Mouse (Mus musculus): ENCODE results near the gene Gm28036. TPM values are rescaled to one million over a fixed set of nuclear protein-coding genes. Genes with fewer than 3 reads are reported as not detected.

Gene Gm28036
- 19.7 and 20.1 TPM in 2 replicates for polyA plus RNA-seq (2014; fragmentation: Nextera tagmentation; extraction: Ambion mirVana)

- no peak within 1 kb of the TSS for H3K27ac ChIP-seq (ENCODE audit: low read depth, low read length)
- 95% methylated on average over 5 of the region's 5 CpGs for WGBS
- ATAC-seq (ENCODE audit: low FRiP score) (no peak), DNase-seq (ENCODE audit: low spot score) (no peak)
- no peaks in the 10 kb centered on the region for H3K9me3 ChIP-seq (ENCODE audit: control insufficient read depth, low read length)
- H3K27me3 ChIP-seq (ENCODE audit: control insufficient read depth, insufficient read depth, low read length): no peaks in the 10 kb centered on the region
- H3K36me3 ChIP-seq (ENCODE audit: control insufficient read depth, insufficient read depth, low read length): peaks cover 5% of the 10 kb centered on the region; the same call in 1 of the 2 replicates
- no peaks in the 10 kb centered on the region for H3K4me1 ChIP-seq (replicated peaks; ENCODE audit: control insufficient read depth, insufficient read depth, low read length)
- H3K9ac ChIP-seq (ENCODE audit: low read depth, low read length): no peak within 1 kb of the TSS
- no peak within 1 kb of the TSS for H3K4me3 ChIP-seq (ENCODE audit: low read depth, low read length)
- H3K4me2 ChIP-seq (replicated peaks; ENCODE audit: low read depth, low read length): no peak within 1 kb of the TSS
Observed at GRCm38 (mm10) chr2:156126992-156127391, at the start of gene Gm28036. TSS of gene Gm28036 (minus strand) at chr2:156127092.

GRCm38 (mm10) chr2:156166557-156166956 lies 39.7 kb upstream of the Gm28036 start:
- peaks cover 10% of the 10 kb centered on the region for H3K36me3 ChIP-seq (ENCODE audit: control insufficient read depth, insufficient read depth, low read length)
- ATAC-seq (ENCODE audit: low FRiP score): no peak
- H3K9me3 ChIP-seq (ENCODE audit: control insufficient read depth, low read length): no peaks in the 10 kb centered on the region
- no peaks in the 10 kb centered on the region for H3K4me1 ChIP-seq (replicated peaks; ENCODE audit: control insufficient read depth, insufficient read depth, low read length)
- 96% methylated on average over 5 of the region's 5 CpGs for WGBS
- H3K4me3 ChIP-seq (ENCODE audit: low read depth, low read length): no peak overlapping the region
- no peak for DNase-seq (ENCODE audit: low spot score)
- H3K27ac ChIP-seq (ENCODE audit: low read depth, low read length): no peak overlapping the region
- H3K27me3 ChIP-seq (ENCODE audit: control insufficient read depth, insufficient read depth, low read length): no peaks in the 10 kb centered on the region
- H3K4me2 ChIP-seq (replicated peaks; ENCODE audit: low read depth, low read length): no peak overlapping the region
- H3K9ac ChIP-seq (ENCODE audit: low read depth, low read length): no peak overlapping the region

GRCm38 (mm10) chr2:156165478-156165877 lies 38.6 kb upstream of the Gm28036 start:
- no peaks in the 10 kb centered on the region for H3K27me3 ChIP-seq (ENCODE audit: control insufficient read depth, insufficient read depth, low read length)
- DNase-seq (ENCODE audit: low spot score) (no peak), ATAC-seq (ENCODE audit: low FRiP score) (no peak)
- H3K27ac ChIP-seq (ENCODE audit: low read depth, low read length): no peak overlapping the region
- no peaks in the 10 kb centered on the region for H3K4me1 ChIP-seq (replicated peaks; ENCODE audit: control insufficient read depth, insufficient read depth, low read length)
- H3K9ac ChIP-seq (ENCODE audit: low read depth, low read length): no peak overlapping the region
- peaks cover 10% of the 10 kb centered on the region for H3K36me3 ChIP-seq (ENCODE audit: control insufficient read depth, insufficient read depth, low read length)
- no peak overlapping the region for H3K4me3 ChIP-seq (ENCODE audit: low read depth, low read length)
- H3K4me2 ChIP-seq (replicated peaks; ENCODE audit: low read depth, low read length): no peak overlapping the region
- no peaks in the 10 kb centered on the region for H3K9me3 ChIP-seq (ENCODE audit: control insufficient read depth, low read length)
- WGBS: 100% methylated on average over 1 of the region's 1 CpGs

- H3K4me2 ChIP-seq (replicated peaks; ENCODE audit: low read depth, low read length): no peak overlapping the region
- no peak for ATAC-seq (ENCODE audit: low FRiP score)
- no peaks in the 10 kb centered on the region for H3K9me3 ChIP-seq (ENCODE audit: control insufficient read depth, low read length)
- 0 out of 2 replicates have a peak, but pooled peaks cover 4% of the 10 kb centered on the region for H3K36me3 ChIP-seq (ENCODE audit: control insufficient read depth, insufficient read depth, low read length)
- H3K4me1 ChIP-seq (replicated peaks; ENCODE audit: control insufficient read depth, insufficient read depth, low read length): no peaks in the 10 kb centered on the region
- DNase-seq (ENCODE audit: low spot score): no peak
- no peaks in the 10 kb centered on the region for H3K27me3 ChIP-seq (ENCODE audit: control insufficient read depth, insufficient read depth, low read length)
- no peak overlapping the region for H3K9ac ChIP-seq (ENCODE audit: low read depth, low read length)
- no peak overlapping the region for H3K4me3 ChIP-seq (ENCODE audit: low read depth, low read length)
- H3K27ac ChIP-seq (ENCODE audit: low read depth, low read length): no peak overlapping the region
Observed at GRCm38 (mm10) chr2:156151538-156151937, 24.6 kb upstream of the Gm28036 start.

GRCm38 (mm10) chr2:156147316-156147915 lies 20.5 kb upstream of the Gm28036 start:
- 96% methylated on average over 3 of the region's 3 CpGs for WGBS
- H3K27ac ChIP-seq (ENCODE audit: low read depth, low read length): no peak overlapping the region
- H3K4me3 ChIP-seq (ENCODE audit: low read depth, low read length): no peak overlapping the region
- no peak for ATAC-seq (ENCODE audit: low FRiP score)
- H3K27me3 ChIP-seq (ENCODE audit: control insufficient read depth, insufficient read depth, low read length): no peaks in the 10 kb centered on the region
- DNase-seq (ENCODE audit: low spot score): no peak
- H3K4me1 ChIP-seq (replicated peaks; ENCODE audit: control insufficient read depth, insufficient read depth, low read length): no peaks in the 10 kb centered on the region
- 0 out of 2 replicates have a peak, but pooled peaks cover 4% of the 10 kb centered on the region for H3K36me3 ChIP-seq (ENCODE audit: control insufficient read depth, insufficient read depth, low read length)
- no peaks in the 10 kb centered on the region for H3K9me3 ChIP-seq (ENCODE audit: control insufficient read depth, low read length)
- H3K4me2 ChIP-seq (replicated peaks; ENCODE audit: low read depth, low read length): no peak overlapping the region
- no peak overlapping the region for H3K9ac ChIP-seq (ENCODE audit: low read depth, low read length)

GRCm38 (mm10) chr2:156146272-156146989 lies 19.5 kb upstream of the Gm28036 start:
- no peak overlapping the region for H3K27ac ChIP-seq (ENCODE audit: low read depth, low read length)
- 77% methylated on average over 5 of the region's 5 CpGs for WGBS
- H3K4me2 ChIP-seq (replicated peaks; ENCODE audit: low read depth, low read length): no peak overlapping the region
- DNase-seq (ENCODE audit: low spot score) (no peak), ATAC-seq (ENCODE audit: low FRiP score) (no peak)
- H3K9ac ChIP-seq (ENCODE audit: low read depth, low read length): no peak overlapping the region
- no peaks in the 10 kb centered on the region for H3K9me3 ChIP-seq (ENCODE audit: control insufficient read depth, low read length)
- 0 out of 2 replicates have a peak, but pooled peaks cover 4% of the 10 kb centered on the region for H3K36me3 ChIP-seq (ENCODE audit: control insufficient read depth, insufficient read depth, low read length)
- H3K27me3 ChIP-seq (ENCODE audit: control insufficient read depth, insufficient read depth, low read length): no peaks in the 10 kb centered on the region
- no peaks in the 10 kb centered on the region for H3K4me1 ChIP-seq (replicated peaks; ENCODE audit: control insufficient read depth, insufficient read depth, low read length)
- H3K4me3 ChIP-seq (ENCODE audit: low read depth, low read length): no peak overlapping the region

- WGBS: 70% methylated on average over 11 of the region's 11 CpGs
- H3K27ac ChIP-seq (ENCODE audit: low read depth, low read length): no peak overlapping the region
- no peak overlapping the region for H3K9ac ChIP-seq (ENCODE audit: low read depth, low read length)
- no peak for ATAC-seq (ENCODE audit: low FRiP score)
- DNase-seq (ENCODE audit: low spot score): no peak
- H3K27me3 ChIP-seq (ENCODE audit: control insufficient read depth, insufficient read depth, low read length): no peaks in the 10 kb centered on the region
- H3K9me3 ChIP-seq (ENCODE audit: control insufficient read depth, low read length): no peaks in the 10 kb centered on the region
- H3K36me3 ChIP-seq (ENCODE audit: control insufficient read depth, insufficient read depth, low read length): 0 out of 2 replicates have a peak, but pooled peaks cover 4% of the 10 kb centered on the region
- H3K4me2 ChIP-seq (replicated peaks; ENCODE audit: low read depth, low read length): no peak overlapping the region
- H3K4me3 ChIP-seq (ENCODE audit: low read depth, low read length): no peak overlapping the region
- H3K4me1 ChIP-seq (replicated peaks; ENCODE audit: control insufficient read depth, insufficient read depth, low read length): no peaks in the 10 kb centered on the region
Observed at GRCm38 (mm10) chr2:156145486-156146130, 18.7 kb upstream of the Gm28036 start.

GRCm38 (mm10) chr2:156143953-156144724 lies 17.2 kb upstream of the Gm28036 start, which contains the start of the genes Romo1 and Nfs1:
TSS of gene Romo1 (plus strand) at chr2:156144039.
TSS of gene Nfs1 (minus strand) at chr2:156144186.
- Histone ChIP-seq H3K27me3 (ENCODE audit: control insufficient read depth, insufficient read depth, low read length) (no peaks in the 10 kb centered on the region), H3K4me2 (replicated peaks; ENCODE audit: low read depth, low read length) (peak within 1 kb of the TSS; percentile 85), H3K27ac (ENCODE audit: low read depth, low read length) (peak within 1 kb of the TSS; percentile 96), H3K9me3 (ENCODE audit: control insufficient read depth, low read length) (no peaks in the 10 kb centered on the region), H3K9ac (ENCODE audit: low read depth, low read length) (peak within 1 kb of the TSS; percentile 84), H3K4me3 (ENCODE audit: low read depth, low read length) (peak within 1 kb of the TSS; percentile 78), H3K36me3 (ENCODE audit: control insufficient read depth, insufficient read depth, low read length) (0 out of 2 replicates have a peak, but pooled peaks cover 4% of the 10 kb centered on the region), H3K4me1 (replicated peaks; ENCODE audit: control insufficient read depth, insufficient read depth, low read length) (no peaks in the 10 kb centered on the region)
- ATAC-seq (ENCODE audit: low FRiP score) (peak; percentile 98), DNase-seq (ENCODE audit: low spot score) (peak; percentile 96)
- under 1% methylated on average over 69 of the region's 70 CpGs for WGBS

Measured in hindbrain, embryonic 11.5 days (tissue).